Mouse (Mus musculus) retina, postnatal 1 day (tissue): ENCODE measurements around the gene Ptch1.
A peak's percentile ranks its signal among the peaks of the same experiment; 100 is the strongest.

Experiments used
- DNase-seq: peaks from one replicate; pipeline ENCODE4 v3.0.0-alpha.2; 2012

Gene Ptch1

DNA sequence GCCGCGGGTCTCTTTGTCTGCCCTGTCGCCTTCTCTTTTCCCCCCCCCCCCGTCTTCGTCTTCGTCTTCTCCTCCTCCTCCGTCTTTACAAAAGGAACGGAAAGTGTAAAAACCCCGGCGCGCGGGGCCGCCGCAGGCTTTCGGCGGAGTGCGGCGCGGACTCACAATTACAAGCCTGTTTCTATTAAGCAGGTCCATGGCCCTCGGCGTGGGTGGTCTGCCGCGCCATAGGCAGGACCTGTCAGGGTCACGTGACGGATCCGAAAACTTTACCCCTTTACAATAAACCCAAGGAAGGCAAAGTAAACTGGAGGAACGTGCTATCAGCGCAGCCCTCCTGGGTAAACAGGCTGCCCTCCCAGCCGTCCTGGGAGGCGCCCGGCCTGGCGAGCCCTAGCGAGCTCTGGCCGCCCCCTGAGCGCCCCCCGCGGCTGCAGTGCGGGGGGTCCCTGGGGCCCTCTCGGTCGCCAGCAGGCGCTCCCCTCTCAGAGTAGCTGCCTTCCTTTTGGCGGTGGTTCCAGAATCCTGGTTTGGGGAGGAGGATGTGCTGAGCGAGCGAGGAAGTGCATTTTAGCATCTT, at the start of gene Ptch1:
Gene Ptch1 (minus strand): TSS at position 343 of the 580 bp plus-strand sequence.
- DNase-seq = peak; percentile 90

DNA sequence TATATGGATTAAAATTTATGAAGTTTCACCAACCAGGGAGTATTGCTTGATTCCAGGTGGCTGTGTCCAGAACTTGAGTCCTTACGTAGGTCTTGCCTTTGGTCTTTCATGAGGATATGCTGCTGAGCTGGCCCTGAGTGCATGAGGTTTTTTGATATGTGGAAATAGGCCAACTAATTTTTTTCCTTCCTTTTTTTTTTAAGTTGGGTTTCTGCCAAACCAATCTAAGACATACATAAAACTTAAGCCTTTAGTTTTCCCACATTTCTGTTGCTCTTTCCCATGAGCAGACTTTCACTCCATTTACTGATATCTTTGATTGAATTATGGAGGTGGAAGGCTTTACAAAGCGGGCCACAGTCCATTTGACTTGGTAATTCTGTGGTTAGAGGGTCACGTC, 47.9 kb upstream of the Ptch1 start:
- no peak for DNase-seq

GRCm38 (mm10) chr13:63613201-63613600, 39.8 kb upstream of the Ptch1 start:
- DNase-seq = no peak

DNA sequence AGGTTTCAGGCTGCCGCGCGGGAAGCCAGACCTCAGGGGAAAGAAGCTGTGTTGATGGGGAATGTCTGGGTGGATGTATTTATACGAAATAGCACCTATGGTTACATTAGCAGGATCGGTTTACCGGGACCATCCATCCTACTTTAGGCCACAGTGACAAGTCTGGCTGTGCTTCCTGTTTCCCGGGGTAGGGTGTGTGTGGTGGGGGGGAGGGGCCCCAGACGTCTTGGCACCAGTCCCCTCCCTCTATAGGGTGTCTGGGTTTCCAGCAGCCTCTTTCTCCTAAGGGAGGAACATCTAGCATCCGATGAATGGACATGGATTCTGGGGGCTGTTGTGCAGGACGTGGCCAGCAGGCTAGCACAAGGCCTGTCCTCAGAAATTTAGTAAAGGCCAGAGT, 36.3 kb upstream of the Ptch1 start:
- DNase-seq = no peak

- peak; percentile 34 for DNase-seq
These were observed 24.2 kb upstream of the Ptch1 start for GRCm38 (mm10) chr13:63597593-63597992.

DNA sequence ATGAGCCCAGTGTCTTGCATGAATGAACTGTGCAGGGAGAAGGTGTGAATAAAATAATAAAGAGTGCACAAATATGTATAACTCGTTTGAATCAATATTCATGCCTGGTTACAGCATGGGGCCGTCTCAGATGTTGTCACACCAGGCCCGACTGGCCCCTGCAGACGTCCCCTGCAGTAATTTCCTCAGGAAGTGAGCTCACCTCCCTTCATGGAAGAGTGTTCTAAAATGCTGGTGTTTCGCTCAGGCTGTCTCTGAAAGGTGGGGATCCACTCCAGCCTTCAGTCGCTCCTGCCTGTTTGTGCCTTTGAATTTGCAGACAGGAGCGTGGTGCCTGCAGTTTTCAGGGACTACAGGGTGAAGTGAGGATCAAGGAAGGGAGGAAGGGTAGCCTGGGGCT, 22.5 kb upstream of the Ptch1 start:
- no peak for DNase-seq

GRCm38 (mm10) chr13:63593469-63594050, 20.2 kb upstream of the Ptch1 start:
- peak; percentile 74 for DNase-seq

DNA sequence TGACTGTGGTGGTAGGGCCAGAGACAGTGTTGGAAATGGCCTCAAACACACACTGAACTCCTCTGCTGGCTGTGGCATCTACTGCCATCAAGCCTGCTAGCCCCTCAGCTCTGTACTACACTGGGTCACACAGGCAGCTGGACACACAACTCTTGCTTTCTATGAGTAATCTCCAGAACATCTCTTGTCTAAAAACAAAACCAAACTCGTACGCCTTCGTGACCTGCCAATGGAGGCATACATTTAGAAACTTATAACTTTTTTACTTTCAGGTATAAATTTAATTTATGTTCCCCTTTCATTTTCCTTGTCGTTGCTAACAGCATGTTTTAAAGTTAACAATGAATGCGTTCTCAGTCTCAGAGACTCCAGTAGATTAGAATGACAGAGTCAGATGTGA, 19.4 kb upstream of the Ptch1 start:
- DNase-seq = no peak

GRCm38 (mm10) chr13:63574601-63575000, 1.2 kb upstream of the Ptch1 start:
- no peak for DNase-seq

GRCm38 (mm10) chr13:63572453-63573255, 744 bp downstream of the Ptch1 start:
- DNase-seq = peak; percentile 74

DNA sequence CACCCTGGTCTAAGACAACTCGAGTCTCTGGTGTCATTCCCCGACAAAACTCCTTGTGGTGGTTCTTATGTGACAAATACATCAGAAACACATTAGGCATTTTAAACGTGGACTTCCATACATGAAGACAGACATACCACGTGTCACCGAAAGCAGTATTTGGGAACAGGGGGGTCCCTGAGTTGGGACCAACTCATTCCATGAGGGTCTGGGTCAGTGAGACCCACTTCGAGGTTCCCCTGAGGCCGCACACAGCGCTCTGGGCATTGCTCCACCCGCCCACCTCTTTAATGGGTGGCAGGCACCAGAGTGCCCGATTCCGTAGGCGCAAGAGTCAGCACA, 1.3 kb downstream of the Ptch1 start:
- peak; percentile 34 for DNase-seq

DNA sequence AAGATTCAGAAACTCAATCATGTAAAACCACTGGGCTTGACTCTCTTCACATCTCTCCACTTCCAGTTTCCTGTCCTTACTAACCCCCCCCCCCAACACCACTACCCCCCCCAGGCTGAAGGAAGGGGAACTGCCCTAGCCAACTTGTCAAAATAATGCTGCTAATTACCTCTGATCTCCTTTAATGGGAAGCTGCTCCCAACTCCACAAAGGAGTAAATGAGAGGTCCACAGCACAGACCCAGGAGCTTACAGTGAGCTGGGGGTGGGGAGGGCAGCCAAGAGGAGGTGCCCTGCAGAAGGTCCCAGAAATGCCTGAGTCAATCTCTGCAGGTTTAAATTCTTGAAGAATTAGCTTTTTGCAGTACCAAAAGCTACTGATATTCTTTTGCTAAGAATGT, 2.9 kb downstream of the Ptch1 start:
- DNase-seq = peak; percentile 80

GRCm38 (mm10) chr13:63569396-63569756, 4.0 kb downstream of the Ptch1 start:
- DNase-seq = no peak

GRCm38 (mm10) chr13:63568741-63569395, 4.5 kb downstream of the Ptch1 start:
- peak; percentile 85 for DNase-seq

GRCm38 (mm10) chr13:63568306-63568705, 5.1 kb downstream of the Ptch1 start:
- no peak for DNase-seq

DNA sequence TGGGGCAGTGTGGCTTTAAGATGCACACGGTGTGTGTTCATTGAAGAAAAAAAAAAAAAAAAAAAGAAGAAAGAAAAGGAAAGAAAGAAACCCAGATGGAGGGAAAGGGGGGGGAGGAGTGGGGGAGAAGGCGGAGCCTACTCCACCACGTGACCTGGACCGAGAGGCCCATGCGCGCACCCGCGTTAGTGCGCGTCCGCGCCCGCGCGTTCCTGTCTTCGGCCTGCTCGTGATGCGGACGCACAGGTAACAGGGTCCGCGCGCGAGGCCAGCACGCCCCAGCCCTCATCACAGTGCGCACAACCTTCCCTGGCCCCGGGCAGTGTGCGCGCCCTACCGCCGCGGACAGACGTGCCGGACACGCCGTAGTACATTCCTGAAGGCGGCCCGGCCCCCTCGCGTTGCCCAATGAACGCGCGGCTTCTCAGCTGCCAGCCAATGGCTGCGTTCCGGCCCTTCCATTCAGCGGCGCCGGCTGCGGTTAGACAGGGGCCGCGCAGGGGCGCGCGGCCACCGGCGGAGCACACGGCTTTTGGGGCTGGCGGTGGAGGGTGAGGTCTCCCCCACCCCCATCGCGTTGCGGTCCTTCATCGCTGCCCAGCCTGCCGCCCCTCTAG, 5.6 kb downstream of the Ptch1 start:
- DNase-seq = peak; percentile 97

GRCm38 (mm10) chr13:63566018-63567015, 7.1 kb downstream of the Ptch1 start:
- DNase-seq = peak; percentile 98

DNA sequence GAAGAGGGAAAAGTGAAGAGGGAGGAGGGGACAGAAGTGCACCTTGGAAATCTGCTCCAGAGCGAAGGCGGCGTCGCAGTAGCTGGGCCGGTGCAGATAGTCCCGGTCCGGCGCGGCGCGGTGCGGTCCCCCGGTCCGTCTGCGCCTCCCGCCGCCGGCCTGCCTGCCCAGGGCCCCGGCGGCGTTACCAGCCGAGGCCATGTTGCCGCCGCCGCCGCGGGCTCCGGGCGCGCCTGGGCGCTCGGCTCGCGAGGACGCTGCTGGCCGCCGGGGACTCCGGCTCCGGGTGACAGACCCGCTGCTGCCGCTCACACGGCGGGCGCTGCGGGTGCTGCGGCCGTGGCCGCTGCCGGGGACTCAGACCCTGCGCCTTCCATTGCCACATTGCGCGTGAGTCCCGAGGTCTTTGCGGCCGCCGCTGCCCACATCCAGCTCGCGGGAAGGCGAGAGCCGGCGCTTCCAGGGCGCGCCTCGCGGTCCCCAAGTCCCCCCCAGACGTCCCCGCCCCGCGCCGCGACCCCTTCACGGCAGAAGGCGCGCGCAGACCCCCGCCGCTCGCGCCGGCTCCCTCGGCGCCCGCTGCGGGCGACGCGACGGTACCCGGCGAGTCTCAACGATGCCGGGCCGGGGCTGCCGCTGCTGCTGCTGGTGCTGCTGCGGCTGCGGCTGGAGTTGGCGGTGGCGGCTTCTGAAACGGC, 7.9 kb downstream of the Ptch1 start:
- no peak for DNase-seq

DNA sequence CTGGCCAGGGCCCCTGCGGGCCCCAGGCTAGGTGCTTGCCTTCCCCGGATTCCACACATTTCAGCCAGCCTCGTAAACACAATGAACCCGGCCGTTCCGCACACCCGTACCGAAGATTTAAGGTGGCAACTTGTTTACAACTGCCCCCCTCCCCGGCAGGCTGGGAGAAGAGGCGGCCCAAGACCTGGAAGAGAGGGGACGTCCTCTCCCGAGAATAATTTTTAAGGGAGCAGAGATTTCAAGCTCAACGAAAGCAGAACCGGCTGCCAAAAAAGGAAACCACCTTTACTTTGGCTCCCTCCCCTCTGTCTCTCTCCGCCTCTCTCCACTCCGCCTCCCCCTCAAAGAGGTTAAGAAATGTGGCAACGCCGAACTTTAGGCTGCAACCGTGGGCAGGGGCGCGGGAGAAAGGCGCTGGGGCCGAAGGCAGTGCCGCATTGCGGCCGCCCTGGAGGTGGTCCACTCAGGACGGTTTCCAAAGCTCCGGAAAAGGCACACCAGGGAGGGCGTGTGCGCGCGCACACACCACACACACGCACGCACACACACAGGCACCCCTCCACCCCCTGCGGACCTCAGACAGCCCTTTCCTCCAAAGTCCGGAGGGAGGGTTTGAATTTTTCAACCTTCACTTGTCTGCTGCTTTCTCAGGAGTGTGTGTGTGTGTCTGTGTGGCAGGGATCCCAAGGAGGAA, 8.6 kb downstream of the Ptch1 start:
- DNase-seq = peak; percentile 85

- peak; percentile 77 for DNase-seq
These were observed 9.4 kb downstream of the Ptch1 start for GRCm38 (mm10) chr13:63563781-63564625.
